Mouse (Mus musculus): ENCODE data around the gene Cers6.

Cers6 gene

GRCm38 (mm10) chr2:68886661-68887060, 25.4 kb downstream of the Cers6 start:
- H3K27me3 ChIP-seq (ENCODE audit: insufficient read depth, low read length): no peaks in the 10 kb centered on the region
- no peaks in the 10 kb centered on the region for H3K9me3 ChIP-seq (ENCODE audit: low read length)
- no peaks in the 10 kb centered on the region for H3K36me3 ChIP-seq (ENCODE audit: insufficient read depth, low read length)
- peaks cover 54% of the 10 kb centered on the region for H3K4me1 ChIP-seq (replicated peaks; ENCODE audit: low read depth, low read length)
- 0 out of 2 replicates have a peak overlapping the region, but pooled peaks have one; percentile 7 for H3K4me3 ChIP-seq (replicated peaks; ENCODE audit: low read length)
- TF ChIP-seq POU5F1 (IDR thresholded peaks at IDR 0.05; ENCODE audit: borderline replicate concordance, low read length): no peak
- TF ChIP-seq NANOG (IDR thresholded peaks at IDR 0.05; ENCODE audit: borderline replicate concordance, low read length): no peak; the same call in 1 of the 2 replicates
- no peak for TF ChIP-seq CTCF (conservative IDR thresholded peaks at IDR 0.05; ENCODE audit: low read length)

DNA sequence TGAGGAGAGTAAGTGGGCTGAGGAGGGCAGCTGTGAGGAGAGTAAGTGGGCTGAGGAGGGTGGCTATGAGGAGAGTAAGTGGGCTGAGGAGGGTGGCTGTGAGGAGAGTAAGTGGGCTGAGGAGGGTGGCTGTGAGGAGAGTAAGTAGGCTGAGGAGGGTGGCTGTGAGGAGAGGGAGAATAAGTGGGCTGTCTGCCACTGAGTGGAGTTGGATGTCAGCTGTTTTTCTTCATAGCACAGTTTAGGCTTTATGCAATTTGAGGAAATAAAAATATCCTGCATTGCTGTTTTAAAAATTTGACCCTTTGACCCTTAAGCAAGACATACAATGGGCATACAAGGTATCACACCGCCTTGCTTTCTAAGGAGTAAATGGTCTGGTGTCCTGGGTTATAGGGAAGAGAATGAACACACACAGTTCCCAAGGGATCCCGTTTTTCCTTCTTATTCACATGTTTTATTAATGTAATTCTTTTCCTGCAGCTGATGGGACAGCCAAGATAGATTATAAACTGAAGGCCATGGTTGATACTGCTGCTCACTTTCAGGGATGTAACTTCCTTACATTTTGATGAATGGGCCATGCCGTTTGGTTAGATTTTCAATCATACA, 27.0 kb downstream of the Cers6 start:
- Histone ChIP-seq H3K4me3 (replicated peaks; ENCODE audit: low read length) (no peak overlapping the region), H3K36me3 (ENCODE audit: insufficient read depth, low read length) (no peaks in the 10 kb centered on the region), H3K4me1 (replicated peaks; ENCODE audit: low read depth, low read length) (peaks cover 65% of the 10 kb centered on the region), H3K27me3 (ENCODE audit: insufficient read depth, low read length) (no peaks in the 10 kb centered on the region), H3K9me3 (ENCODE audit: low read length) (no peaks in the 10 kb centered on the region)
- TF ChIP-seq NANOG (IDR thresholded peaks at IDR 0.05; ENCODE audit: borderline replicate concordance, low read length): no peak

DNA sequence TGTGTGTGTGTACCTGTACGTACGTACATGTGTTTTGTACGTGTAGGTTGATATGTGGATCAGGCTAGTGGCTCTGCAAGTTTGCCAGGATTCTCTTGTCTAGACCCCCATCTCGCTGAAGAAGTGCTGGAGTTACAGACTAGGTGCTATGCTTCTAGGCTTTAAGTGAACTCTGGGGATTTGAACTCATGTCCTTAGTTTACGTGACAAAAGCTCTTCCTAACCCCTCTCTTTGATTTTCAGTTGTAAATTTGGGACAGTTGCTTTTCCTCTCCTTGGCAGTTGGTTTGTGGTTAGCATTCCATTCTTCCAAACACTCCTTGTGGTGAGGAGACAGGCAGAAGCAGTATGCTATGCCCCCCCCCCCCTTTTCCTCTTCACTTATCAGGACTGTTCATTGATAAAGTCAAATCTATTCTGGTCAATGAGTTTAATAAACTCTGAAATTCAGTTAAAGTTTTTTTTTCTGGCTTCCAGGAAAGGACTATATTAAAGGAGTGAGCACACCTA, 28.5 kb downstream of the Cers6 start:
- no peaks in the 10 kb centered on the region for H3K36me3 ChIP-seq (ENCODE audit: insufficient read depth, low read length)
- TF ChIP-seq POU5F1 (IDR thresholded peaks at IDR 0.05; ENCODE audit: borderline replicate concordance, low read length) (no peak), CTCF (conservative IDR thresholded peaks at IDR 0.05; ENCODE audit: low read length) (no peak), NANOG (IDR thresholded peaks at IDR 0.05; ENCODE audit: borderline replicate concordance, low read length) (no peak)
- peaks cover 73% of the 10 kb centered on the region for H3K4me1 ChIP-seq (replicated peaks; ENCODE audit: low read depth, low read length)
- H3K27me3 ChIP-seq (ENCODE audit: insufficient read depth, low read length): no peaks in the 10 kb centered on the region
- no peaks in the 10 kb centered on the region for H3K9me3 ChIP-seq (ENCODE audit: low read length)
- H3K4me3 ChIP-seq (replicated peaks; ENCODE audit: low read length): no peak overlapping the region

DNA sequence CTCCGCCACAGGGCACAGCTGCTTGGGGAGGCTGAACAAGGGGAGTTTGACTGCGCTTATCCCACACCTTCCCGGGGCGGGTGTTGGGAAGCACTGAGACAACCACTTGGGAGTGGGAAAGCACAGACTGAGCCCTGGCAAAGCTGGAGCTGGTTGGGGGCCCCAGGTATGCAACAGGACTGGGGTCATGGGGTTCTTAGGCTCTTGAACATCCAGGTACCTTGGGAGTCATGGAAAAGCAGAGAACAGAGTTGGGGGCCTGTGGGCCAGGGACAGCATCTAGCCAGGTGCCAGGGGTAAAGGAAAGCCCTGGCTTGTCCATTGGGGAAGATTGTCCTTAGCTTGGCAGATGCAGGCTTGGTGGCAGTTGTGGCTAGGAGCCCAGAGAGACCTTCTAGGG, 31.2 kb downstream of the Cers6 start:
- TF ChIP-seq CTCF (conservative IDR thresholded peaks at IDR 0.05; ENCODE audit: low read length): no peak
- no peak for TF ChIP-seq POU5F1 (IDR thresholded peaks at IDR 0.05; ENCODE audit: borderline replicate concordance, low read length)
- TF ChIP-seq NANOG (IDR thresholded peaks at IDR 0.05; ENCODE audit: borderline replicate concordance, low read length): no peak
- no peaks in the 10 kb centered on the region for H3K9me3 ChIP-seq (ENCODE audit: low read length)
- no peaks in the 10 kb centered on the region for H3K27me3 ChIP-seq (ENCODE audit: insufficient read depth, low read length)
- no peaks in the 10 kb centered on the region for H3K36me3 ChIP-seq (ENCODE audit: insufficient read depth, low read length)
- no peak overlapping the region for H3K4me3 ChIP-seq (replicated peaks; ENCODE audit: low read length)
- peaks cover 52% of the 10 kb centered on the region for H3K4me1 ChIP-seq (replicated peaks; ENCODE audit: low read depth, low read length)

DNA sequence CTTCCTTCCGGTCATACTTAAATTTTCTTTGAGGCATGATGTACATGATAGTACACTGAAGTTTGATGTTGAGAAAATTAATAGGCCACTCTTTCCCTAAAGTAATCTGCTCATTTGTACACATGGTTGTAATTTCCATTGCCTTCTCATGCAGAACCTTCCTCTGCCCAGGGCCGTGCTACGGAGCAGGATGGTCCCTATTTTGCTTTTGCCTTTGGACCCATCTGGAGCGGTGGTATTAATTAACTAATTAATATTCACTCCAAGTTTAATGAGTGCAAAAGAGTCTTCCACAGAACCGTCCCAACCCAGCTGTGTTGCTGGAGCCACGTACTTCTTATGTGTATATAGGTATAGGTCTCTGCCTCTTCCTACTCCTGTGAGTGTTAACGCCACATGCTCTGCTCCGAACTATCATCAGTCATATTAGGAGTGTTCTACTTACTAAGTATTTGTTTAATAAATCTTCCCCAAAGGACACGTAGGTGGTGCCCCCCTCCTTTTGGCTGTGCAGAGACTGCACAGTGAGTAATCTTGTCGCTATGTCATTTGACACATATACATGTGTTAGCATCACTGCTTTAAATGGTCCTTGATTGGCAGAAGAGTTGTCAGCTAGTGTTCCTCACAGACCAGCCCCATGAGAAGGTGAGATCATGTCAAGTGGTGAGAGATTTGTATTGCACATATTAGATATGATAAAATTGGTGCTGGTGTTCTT, 34.0 kb downstream of the Cers6 start:
- no peaks in the 10 kb centered on the region for H3K27me3 ChIP-seq (ENCODE audit: insufficient read depth, low read length)
- no peak overlapping the region for H3K4me3 ChIP-seq (replicated peaks; ENCODE audit: low read length)
- H3K36me3 ChIP-seq (ENCODE audit: insufficient read depth, low read length): no peaks in the 10 kb centered on the region
- H3K9me3 ChIP-seq (ENCODE audit: low read length): no peaks in the 10 kb centered on the region
- TF ChIP-seq CTCF (conservative IDR thresholded peaks at IDR 0.05; ENCODE audit: low read length): no peak
- no peak for TF ChIP-seq NANOG (IDR thresholded peaks at IDR 0.05; ENCODE audit: borderline replicate concordance, low read length)
- TF ChIP-seq POU5F1 (IDR thresholded peaks at IDR 0.05; ENCODE audit: borderline replicate concordance, low read length): no peak
- H3K4me1 ChIP-seq (replicated peaks; ENCODE audit: low read depth, low read length): peaks cover 25% of the 10 kb centered on the region

- Histone ChIP-seq H3K4me1 (replicated peaks; ENCODE audit: low read depth, low read length) (peaks cover 23% of the 10 kb centered on the region), H3K36me3 (ENCODE audit: insufficient read depth, low read length) (no peaks in the 10 kb centered on the region), H3K9me3 (ENCODE audit: low read length) (no peaks in the 10 kb centered on the region), H3K27me3 (ENCODE audit: insufficient read depth, low read length) (no peaks in the 10 kb centered on the region), H3K4me3 (replicated peaks; ENCODE audit: low read length) (no peak overlapping the region)
- TF ChIP-seq CTCF (conservative IDR thresholded peaks at IDR 0.05; ENCODE audit: low read length): no peak
- no peak for TF ChIP-seq NANOG (IDR thresholded peaks at IDR 0.05; ENCODE audit: borderline replicate concordance, low read length)
- no peak for TF ChIP-seq POU5F1 (IDR thresholded peaks at IDR 0.05; ENCODE audit: borderline replicate concordance, low read length)
Observed at GRCm38 (mm10) chr2:68896196-68896595, 35.0 kb downstream of the Cers6 start.

DNA sequence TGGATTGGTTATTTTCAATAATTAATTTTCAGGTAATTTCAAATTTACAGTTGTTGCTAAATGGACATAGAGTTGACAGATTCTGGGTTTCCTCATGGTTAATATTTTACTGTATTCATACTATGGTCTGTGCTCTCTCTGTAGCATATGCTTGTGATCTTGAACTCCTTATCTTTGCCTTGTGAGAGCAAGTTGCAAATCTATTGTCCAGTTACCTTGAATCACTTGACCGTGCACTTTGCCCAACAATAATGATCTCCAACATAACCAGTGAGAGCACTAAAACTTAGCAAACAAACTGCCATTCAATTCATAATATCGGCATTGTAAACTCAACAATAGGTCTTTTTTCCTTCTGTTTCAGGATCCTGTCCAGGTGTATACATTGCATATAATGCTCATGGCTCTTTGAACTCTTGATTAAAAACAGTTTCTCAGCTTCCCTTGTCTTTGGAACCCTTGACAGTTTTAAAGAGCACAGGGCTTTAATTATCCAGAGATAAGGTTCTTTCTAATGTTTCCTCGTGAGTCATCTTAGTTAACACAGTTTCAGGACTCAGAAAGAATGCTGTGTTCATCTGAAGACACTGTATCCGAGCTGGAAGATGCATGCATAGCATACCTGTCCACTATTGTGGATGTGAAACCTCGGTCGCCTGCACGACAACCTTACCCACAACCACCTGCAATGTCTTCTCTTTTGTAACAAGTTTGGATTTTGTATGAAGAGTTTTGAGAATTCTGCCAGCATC, 38.7 kb downstream of the Cers6 start:
- no peaks in the 10 kb centered on the region for H3K36me3 ChIP-seq (ENCODE audit: insufficient read depth, low read length)
- TF ChIP-seq POU5F1 (IDR thresholded peaks at IDR 0.05; ENCODE audit: borderline replicate concordance, low read length) (no peak), CTCF (conservative IDR thresholded peaks at IDR 0.05; ENCODE audit: low read length) (no peak), NANOG (IDR thresholded peaks at IDR 0.05; ENCODE audit: borderline replicate concordance, low read length) (no peak)
- H3K9me3 ChIP-seq (ENCODE audit: low read length): no peaks in the 10 kb centered on the region
- no peaks in the 10 kb centered on the region for H3K27me3 ChIP-seq (ENCODE audit: insufficient read depth, low read length)
- H3K4me1 ChIP-seq (replicated peaks; ENCODE audit: low read depth, low read length): peaks cover 2% of the 10 kb centered on the region; the same call in 1 of the 2 replicates
- no peak overlapping the region for H3K4me3 ChIP-seq (replicated peaks; ENCODE audit: low read length)

GRCm38 (mm10) chr2:68900640-68901378, 39.6 kb downstream of the Cers6 start:
- Histone ChIP-seq H3K4me1 (replicated peaks; ENCODE audit: low read depth, low read length) (no peaks in the 10 kb centered on the region), H3K27me3 (ENCODE audit: insufficient read depth, low read length) (no peaks in the 10 kb centered on the region), H3K9me3 (ENCODE audit: low read length) (no peaks in the 10 kb centered on the region), H3K4me3 (replicated peaks; ENCODE audit: low read length) (no peak overlapping the region), H3K36me3 (ENCODE audit: insufficient read depth, low read length) (no peaks in the 10 kb centered on the region)
- no peak for TF ChIP-seq NANOG (IDR thresholded peaks at IDR 0.05; ENCODE audit: borderline replicate concordance, low read length)
- no peak for TF ChIP-seq POU5F1 (IDR thresholded peaks at IDR 0.05; ENCODE audit: borderline replicate concordance, low read length)
- no peak for TF ChIP-seq CTCF (conservative IDR thresholded peaks at IDR 0.05; ENCODE audit: low read length)

Data from E14TG2a.4 (cell line).